Mouse (Mus musculus) heart, postnatal 14 days (tissue): ENCODE measurements at regions not wholly inside any gene's neighbourhood (a gene's known extent, or its start where the extent isn't known, plus 50 kb on each side); places are given as distances from the start of the nearest gene placed in this dataset.

Experiments used
- DNase-seq, 2 experiments: peaks; one replicate each; pipeline ENCODE4 v3.0.0; 2021 to 2022
- intact Hi-C: fragments of 180-260 bp; cut with DNase I; formaldehyde crosslinking; loops from one replicate; pipeline ENCODE4 v1.15.1; 2025

- intact Hi-C loops = no loop called here
- DNase-seq = no peak
Measured at GRCm38 (mm10) chr6:52476907-52477306, 163.3 kb downstream of the Hibadh start.

GRCm38 (mm10) chr6:52477380-52477779 is 162.8 kb downstream of the Hibadh start:
- DNase-seq = no peak
- intact Hi-C loops = no loop called here

- intact Hi-C loops = no loop called here
- DNase-seq = no peak
Measured at GRCm38 (mm10) chr6:52478624-52479023, 161.6 kb downstream of the Hibadh start.

GRCm38 (mm10) chr6:52479200-52479599 is 161.0 kb downstream of the Hibadh start:
- intact Hi-C loops = no loop called here
- peak; percentile 18 to 52 for DNase-seq

- DNase-seq = no peak
- intact Hi-C loops = no loop called here
Measured at GRCm38 (mm10) chr6:52481975-52482374, 158.2 kb downstream of the Hibadh start.

- intact Hi-C loops = no loop called here
- no peak for DNase-seq
Measured at GRCm38 (mm10) chr6:52486146-52486545, 154.0 kb downstream of the Hibadh start.

GRCm38 (mm10) chr6:52486655-52487054 is 153.5 kb downstream of the Hibadh start:
- peak in 1 of 2 experiments; percentile 11 for DNase-seq
- intact Hi-C loops = no loop called here

GRCm38 (mm10) chr6:52487861-52488260 is 152.3 kb downstream of the Hibadh start:
- DNase-seq = no peak
- intact Hi-C loops = no loop called here

- intact Hi-C loops = no loop called here
- no peak for DNase-seq
Measured at GRCm38 (mm10) chr6:52490264-52490775, 149.9 kb downstream of the Hibadh start.

- intact Hi-C loops = no loop called here
Measured at GRCm38 (mm10) chr6:52495301-52495700, 144.9 kb downstream of the Hibadh start.

GRCm38 (mm10) chr6:52495855-52496254 is 144.3 kb downstream of the Hibadh start:
- no peak for DNase-seq
- intact Hi-C loops = no loop called here

More at GRCm38 (mm10) chr6:52495301-52495700, 144.9 kb downstream of the Hibadh start:
- DNase-seq = no peak
